Mouse (Mus musculus): ENCODE results near the gene Pkd2. TPM values are rescaled to one million over a fixed set of nuclear protein-coding genes. Genes with fewer than 3 reads are reported as not detected.
"Not testable (repeated sequence)": the region's sequence is repeated elsewhere in the genome, so short reads cannot be mapped to it uniquely, and the experiment has no call there.

The Pkd2 gene
- polyA plus RNA-seq, 1 experiment from 2014 or later, result 6.3 TPM

DNA sequence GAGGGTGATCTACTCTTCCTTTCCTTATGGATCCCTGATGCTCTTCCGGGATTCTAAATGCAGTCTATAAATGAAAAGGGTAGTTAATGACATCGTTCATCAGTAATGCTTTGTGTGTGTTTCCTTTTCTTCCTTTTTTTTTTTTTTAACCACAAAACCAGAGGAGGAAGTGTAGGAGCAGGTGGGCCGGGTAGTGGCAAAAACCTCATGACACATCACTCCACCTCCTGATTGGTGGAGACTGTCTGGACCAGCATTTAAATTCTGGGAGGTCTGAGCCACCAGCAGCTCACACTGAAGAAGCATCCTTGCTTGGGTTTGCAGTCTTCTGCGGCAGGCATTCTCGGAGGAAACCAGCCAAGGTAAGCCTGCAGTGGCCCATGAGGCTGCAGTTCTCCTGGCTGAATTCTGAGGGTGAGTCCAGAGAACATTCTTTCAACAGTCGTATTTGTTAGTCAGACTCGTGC lies 24.4 kb upstream of the Pkd2 start, which contains the start of gene Spp1:
Gene Spp1 (plus strand): TSS at position 284 of the 467 bp plus-strand sequence.
- no peaks in the 10 kb centered on the region for H3K9me3 ChIP-seq (replicated peaks; ENCODE audit: control insufficient read depth, low read length)
- no peaks in the 10 kb centered on the region for H3K27me3 ChIP-seq (replicated peaks; ENCODE audit: control insufficient read depth, insufficient read depth, low read length)
- no peaks in the 10 kb centered on the region for H3K4me1 ChIP-seq (ENCODE audit: control insufficient read depth, insufficient read depth, low read length)
- H3K36me3 ChIP-seq (ENCODE audit: control insufficient read depth, insufficient read depth, low read length), result no peaks in the 10 kb centered on the region
- H3K27ac ChIP-seq (ENCODE audit: low read depth, low read length), result no peak within 1 kb of the TSS
- ATAC-seq (no peak), DNase-seq (ENCODE audit: low spot score) (no peak)
- H3K9ac ChIP-seq (ENCODE audit: low read length), result no peak within 1 kb of the TSS
- H3K4me2 ChIP-seq (ENCODE audit: low read length), result no peak within 1 kb of the TSS
- no peak within 1 kb of the TSS for H3K4me3 ChIP-seq (ENCODE audit: low read depth, low read length)
- WGBS, result 71% methylated on average over 7 of the region's 7 CpGs

DNA sequence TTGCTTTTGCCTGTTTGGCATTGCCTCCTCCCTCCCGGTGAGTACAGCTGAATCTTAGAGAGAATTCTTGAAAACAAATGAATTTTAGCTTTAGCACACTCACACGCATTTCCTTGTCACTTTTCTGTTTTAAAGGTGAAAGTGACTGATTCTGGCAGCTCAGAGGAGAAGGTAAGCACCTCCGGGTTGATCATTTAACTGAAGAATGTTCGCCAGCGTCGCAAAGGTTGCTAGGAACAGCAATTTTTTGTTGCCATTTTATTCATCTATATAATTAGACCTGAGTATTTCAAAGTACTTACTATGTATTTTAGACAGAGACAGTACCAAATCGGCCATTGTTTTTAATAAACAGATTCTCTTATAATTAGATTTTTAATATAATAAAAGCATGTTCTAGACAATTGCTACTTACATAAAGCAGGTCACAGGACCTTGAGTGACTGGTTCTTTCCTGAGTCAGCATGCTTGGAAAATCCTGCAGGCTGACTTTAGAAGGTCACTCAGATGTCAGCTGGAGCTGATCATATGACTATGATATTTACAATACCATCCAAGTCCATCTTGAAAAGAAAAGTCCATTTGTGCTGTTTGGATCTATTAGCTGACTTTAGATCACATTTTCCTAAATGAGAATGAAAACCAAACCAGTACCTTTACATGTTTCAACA lies 22.7 kb upstream of the Pkd2 start:
- H3K27me3 ChIP-seq (replicated peaks; ENCODE audit: control insufficient read depth, insufficient read depth, low read length), result no peaks in the 10 kb centered on the region
- H3K9ac ChIP-seq (ENCODE audit: low read length), result no peak overlapping the region
- H3K4me1 ChIP-seq (ENCODE audit: control insufficient read depth, insufficient read depth, low read length), result no peaks in the 10 kb centered on the region
- DNase-seq (ENCODE audit: low spot score), result no peak
- H3K27ac ChIP-seq (ENCODE audit: low read depth, low read length), result no peak overlapping the region
- H3K9me3 ChIP-seq (replicated peaks; ENCODE audit: control insufficient read depth, low read length), result no peaks in the 10 kb centered on the region
- 88% methylated on average over 7 of the region's 7 CpGs for WGBS
- H3K4me2 ChIP-seq (ENCODE audit: low read length), result no peak overlapping the region
- H3K36me3 ChIP-seq (ENCODE audit: control insufficient read depth, insufficient read depth, low read length), result no peaks in the 10 kb centered on the region
- no peak overlapping the region for H3K4me3 ChIP-seq (ENCODE audit: low read depth, low read length)
- no peak for ATAC-seq

DNA sequence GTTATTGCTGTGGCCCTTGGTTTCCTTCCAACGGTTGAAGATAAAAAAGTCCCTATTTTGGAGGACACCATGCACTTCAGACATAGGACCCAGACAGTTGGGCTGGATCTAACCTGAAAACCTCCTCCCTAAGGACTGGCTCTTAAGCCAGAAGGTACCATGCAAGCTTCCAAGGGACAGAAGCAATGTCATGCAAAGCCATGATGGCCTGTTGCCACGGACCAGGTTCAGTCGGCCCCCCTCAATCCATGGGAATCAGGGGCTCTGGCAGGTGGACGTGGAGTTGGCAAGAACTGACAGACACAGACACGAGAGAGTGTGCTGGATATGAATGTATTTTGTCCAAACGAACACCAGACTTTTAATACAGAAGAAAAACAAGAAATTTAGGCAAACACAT lies 16.9 kb upstream of the Pkd2 start:
- no peaks in the 10 kb centered on the region for H3K27me3 ChIP-seq (replicated peaks; ENCODE audit: control insufficient read depth, insufficient read depth, low read length)
- H3K9me3 ChIP-seq (replicated peaks; ENCODE audit: control insufficient read depth, low read length), result no peaks in the 10 kb centered on the region
- H3K4me1 ChIP-seq (ENCODE audit: control insufficient read depth, insufficient read depth, low read length), result no peaks in the 10 kb centered on the region; the same call in 1 of the 2 replicates
- no peak overlapping the region for H3K4me3 ChIP-seq (ENCODE audit: low read depth, low read length)
- DNase-seq (ENCODE audit: low spot score) (no peak), ATAC-seq (no peak)
- H3K27ac ChIP-seq (ENCODE audit: low read depth, low read length), result no peak overlapping the region
- H3K9ac ChIP-seq (ENCODE audit: low read length), result no peak overlapping the region
- no peaks in the 10 kb centered on the region for H3K36me3 ChIP-seq (ENCODE audit: control insufficient read depth, insufficient read depth, low read length)
- WGBS, result 39% methylated on average over 6 of the region's 6 CpGs
- H3K4me2 ChIP-seq (ENCODE audit: low read length), result no peak overlapping the region

DNA sequence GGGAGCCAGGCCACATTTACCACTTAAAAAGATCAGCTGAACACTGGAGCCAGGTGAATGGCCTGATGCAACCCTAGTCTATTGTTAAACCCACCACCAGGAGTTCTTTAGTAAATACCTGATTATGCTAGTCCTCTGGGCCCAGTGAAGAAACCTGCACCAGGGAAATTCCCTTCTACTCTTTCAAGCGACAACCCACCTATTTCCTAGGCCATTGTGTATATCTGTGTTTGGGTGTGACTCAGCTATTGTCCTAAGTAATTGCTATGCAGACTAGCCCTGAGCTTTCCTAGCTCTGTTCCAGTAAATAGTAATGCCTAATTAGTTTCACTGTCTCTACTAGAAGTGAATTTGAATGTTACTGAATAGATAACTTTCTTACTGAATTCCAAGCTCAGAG lies 16.4 kb upstream of the Pkd2 start:
- Histone ChIP-seq H3K4me3 (ENCODE audit: low read depth, low read length) (no peak overlapping the region), H3K4me2 (ENCODE audit: low read length) (no peak overlapping the region), H3K4me1 (ENCODE audit: control insufficient read depth, insufficient read depth, low read length) (no peaks in the 10 kb centered on the region; the same call in 1 of the 2 replicates), H3K9ac (ENCODE audit: low read length) (no peak overlapping the region), H3K27me3 (replicated peaks; ENCODE audit: control insufficient read depth, insufficient read depth, low read length) (no peaks in the 10 kb centered on the region), H3K9me3 (replicated peaks; ENCODE audit: control insufficient read depth, low read length) (no peaks in the 10 kb centered on the region), H3K36me3 (ENCODE audit: control insufficient read depth, insufficient read depth, low read length) (no peaks in the 10 kb centered on the region), H3K27ac (ENCODE audit: low read depth, low read length) (no peak overlapping the region)
- DNase-seq (ENCODE audit: low spot score), result no peak
- no peak for ATAC-seq
- 17% methylated on average over 1 of the region's 1 CpGs for WGBS

DNA sequence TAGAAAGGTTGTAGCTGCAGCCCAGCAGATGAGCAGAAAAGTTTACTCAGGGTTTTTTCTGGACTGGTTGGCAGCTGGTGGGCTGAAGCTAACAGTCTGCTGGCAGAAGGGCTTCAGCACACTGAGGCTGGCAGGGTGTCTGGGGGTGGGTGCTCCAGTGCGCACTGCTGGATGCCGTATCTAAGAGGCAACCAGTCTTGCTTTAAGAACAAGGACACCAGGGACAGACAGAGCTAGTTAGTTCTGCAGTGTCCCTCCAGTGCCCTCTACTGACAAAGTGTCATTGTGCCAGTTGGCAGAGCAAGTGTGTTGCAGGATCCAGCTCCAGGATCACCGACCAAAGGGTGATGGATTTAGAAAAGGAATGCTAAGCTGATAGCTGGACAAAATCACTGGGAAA lies 13.1 kb upstream of the Pkd2 start:
- Histone ChIP-seq H3K4me2 (ENCODE audit: low read length) (no peak overlapping the region), H3K9me3 (replicated peaks; ENCODE audit: control insufficient read depth, low read length) (no peaks in the 10 kb centered on the region), H3K36me3 (ENCODE audit: control insufficient read depth, insufficient read depth, low read length) (no peaks in the 10 kb centered on the region), H3K27me3 (replicated peaks; ENCODE audit: control insufficient read depth, insufficient read depth, low read length) (no peaks in the 10 kb centered on the region), H3K4me1 (ENCODE audit: control insufficient read depth, insufficient read depth, low read length) (peaks cover 2% of the 10 kb centered on the region; the same call in 1 of the 2 replicates), H3K4me3 (ENCODE audit: low read depth, low read length) (no peak overlapping the region), H3K9ac (ENCODE audit: low read length) (no peak overlapping the region), H3K27ac (ENCODE audit: low read depth, low read length) (no peak overlapping the region)
- DNase-seq (ENCODE audit: low spot score) (peak; percentile 75), ATAC-seq (peak; percentile 57; the same call in 1 of the 2 replicates)
- 7% methylated on average over 3 of the region's 3 CpGs for WGBS

DNA sequence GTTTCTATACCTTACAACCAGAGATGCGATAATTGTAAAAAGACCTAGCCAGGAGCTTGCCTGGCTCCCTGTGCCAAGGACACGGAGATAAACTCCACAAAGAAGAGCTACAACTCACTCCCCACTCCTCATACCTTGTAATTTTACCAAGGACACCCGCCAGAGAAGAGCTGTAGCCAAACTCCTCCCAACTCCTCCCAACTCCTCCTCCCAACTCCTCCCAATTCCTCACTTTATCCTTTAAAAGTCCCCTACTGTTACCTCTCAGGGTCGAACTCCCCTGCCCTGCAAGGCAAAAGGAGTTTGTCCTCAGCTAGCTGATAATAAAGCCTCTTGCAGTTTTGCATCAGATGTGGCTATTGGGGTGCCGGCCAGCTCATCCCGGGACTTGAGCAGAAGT lies 10.9 kb upstream of the Pkd2 start:
- H3K27ac ChIP-seq (ENCODE audit: low read depth, low read length); H3K9me3 ChIP-seq (replicated peaks; ENCODE audit: control insufficient read depth, low read length); DNase-seq (ENCODE audit: low spot score); H3K27me3 ChIP-seq (replicated peaks; ENCODE audit: control insufficient read depth, insufficient read depth, low read length); H3K36me3 ChIP-seq (ENCODE audit: control insufficient read depth, insufficient read depth, low read length); H3K4me2 ChIP-seq (ENCODE audit: low read length); H3K4me3 ChIP-seq (ENCODE audit: low read depth, low read length); H3K4me1 ChIP-seq (ENCODE audit: control insufficient read depth, insufficient read depth, low read length); ATAC-seq; H3K9ac ChIP-seq (ENCODE audit: low read length): not testable (repeated sequence)
- 25% methylated on average over 6 of the region's 6 CpGs for WGBS

DNA sequence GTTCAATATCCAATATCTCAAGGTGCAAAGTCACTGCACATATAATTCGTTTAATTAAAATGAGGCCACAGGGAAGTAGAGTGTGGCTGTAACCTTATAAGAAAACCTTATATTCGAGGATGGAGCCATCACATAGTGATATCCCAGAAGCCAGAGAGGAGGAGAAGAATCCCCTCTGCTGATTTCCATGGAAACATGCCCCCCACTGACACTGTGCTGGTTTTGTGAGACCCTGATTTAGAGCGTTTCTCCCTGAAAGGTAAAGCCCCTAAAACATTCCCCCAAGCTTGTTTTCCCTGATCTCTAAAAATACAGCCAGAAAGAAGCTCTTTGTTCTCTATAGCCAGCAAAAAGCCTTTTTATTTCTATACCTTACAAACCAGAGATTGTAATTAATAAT lies 9.8 kb upstream of the Pkd2 start:
- ATAC-seq, result no peak
- Histone ChIP-seq H3K9me3 (replicated peaks; ENCODE audit: control insufficient read depth, low read length) (no peaks in the 10 kb centered on the region), H3K4me2 (ENCODE audit: low read length) (no peak overlapping the region), H3K36me3 (ENCODE audit: control insufficient read depth, insufficient read depth, low read length) (no peaks in the 10 kb centered on the region), H3K27me3 (replicated peaks; ENCODE audit: control insufficient read depth, insufficient read depth, low read length) (no peaks in the 10 kb centered on the region), H3K9ac (ENCODE audit: low read length) (no peak overlapping the region), H3K4me1 (ENCODE audit: control insufficient read depth, insufficient read depth, low read length) (0 out of 2 replicates have a peak, but pooled peaks cover 2% of the 10 kb centered on the region), H3K4me3 (ENCODE audit: low read depth, low read length) (no peak overlapping the region), H3K27ac (ENCODE audit: low read depth, low read length) (no peak overlapping the region)
- 30% methylated on average over 3 of the region's 3 CpGs for WGBS
- no peak for DNase-seq (ENCODE audit: low spot score)

DNA sequence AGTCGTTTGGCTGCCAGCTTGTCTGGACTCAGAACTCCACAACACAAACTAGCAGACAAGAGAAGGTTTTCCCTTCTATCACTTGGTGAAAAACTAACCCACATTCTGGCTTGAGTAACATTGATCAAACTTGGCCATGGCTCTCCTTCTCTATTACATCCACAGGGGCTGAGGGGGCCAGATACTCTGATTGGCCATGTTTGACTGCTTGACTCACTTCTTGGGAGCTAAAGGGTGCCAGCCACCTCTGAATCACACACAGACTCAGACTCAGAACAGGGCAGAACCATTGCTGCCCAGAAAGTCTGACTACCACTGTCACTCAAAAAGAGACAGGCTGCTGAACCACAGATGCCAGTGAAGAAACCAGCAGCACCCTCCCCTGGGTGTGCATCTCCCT lies 6.2 kb upstream of the Pkd2 start:
- H3K4me3 ChIP-seq (ENCODE audit: low read depth, low read length), result no peak overlapping the region
- H3K27ac ChIP-seq (ENCODE audit: low read depth, low read length), result no peak overlapping the region
- H3K4me2 ChIP-seq (ENCODE audit: low read length), result no peak overlapping the region
- no peaks in the 10 kb centered on the region for H3K27me3 ChIP-seq (replicated peaks; ENCODE audit: control insufficient read depth, insufficient read depth, low read length)
- no peaks in the 10 kb centered on the region for H3K9me3 ChIP-seq (replicated peaks; ENCODE audit: control insufficient read depth, low read length)
- 0 out of 2 replicates have a peak, but pooled peaks cover 2% of the 10 kb centered on the region for H3K4me1 ChIP-seq (ENCODE audit: control insufficient read depth, insufficient read depth, low read length)
- 81% methylated on average over 1 of the region's 1 CpGs for WGBS
- DNase-seq (ENCODE audit: low spot score) (no peak), ATAC-seq (no peak)
- no peaks in the 10 kb centered on the region for H3K36me3 ChIP-seq (ENCODE audit: control insufficient read depth, insufficient read depth, low read length)
- no peak overlapping the region for H3K9ac ChIP-seq (ENCODE audit: low read length)

DNA sequence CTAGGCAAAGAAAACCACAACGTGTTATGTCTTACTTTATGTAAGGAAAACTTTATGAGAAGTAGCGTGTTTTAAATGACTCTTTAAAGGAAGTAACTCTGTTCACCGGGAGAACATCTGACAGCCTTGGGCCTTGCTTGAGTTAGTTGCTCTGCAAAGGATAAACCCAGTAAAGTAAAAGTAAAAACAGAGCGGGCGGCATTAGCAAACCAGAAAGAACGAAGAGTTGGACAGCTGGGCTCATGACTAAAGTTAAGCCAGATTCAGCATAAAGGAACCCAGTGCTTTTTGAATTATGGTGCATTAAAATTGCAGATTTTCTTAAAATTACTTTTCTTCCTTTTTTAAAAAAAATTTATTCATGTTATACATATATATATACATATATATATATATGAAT lies 4.7 kb upstream of the Pkd2 start:
- no peak overlapping the region for H3K4me3 ChIP-seq (ENCODE audit: low read depth, low read length)
- no peak overlapping the region for H3K27ac ChIP-seq (ENCODE audit: low read depth, low read length)
- ATAC-seq (no peak), DNase-seq (ENCODE audit: low spot score) (no peak)
- H3K4me1 ChIP-seq (ENCODE audit: control insufficient read depth, insufficient read depth, low read length), result peaks cover 9% of the 10 kb centered on the region
- WGBS, result 91% methylated on average over 6 of the region's 6 CpGs
- no peak overlapping the region for H3K4me2 ChIP-seq (ENCODE audit: low read length)
- no peak overlapping the region for H3K9ac ChIP-seq (ENCODE audit: low read length)
- H3K27me3 ChIP-seq (replicated peaks; ENCODE audit: control insufficient read depth, insufficient read depth, low read length), result no peaks in the 10 kb centered on the region
- no peaks in the 10 kb centered on the region for H3K9me3 ChIP-seq (replicated peaks; ENCODE audit: control insufficient read depth, low read length)
- no peaks in the 10 kb centered on the region for H3K36me3 ChIP-seq (ENCODE audit: control insufficient read depth, insufficient read depth, low read length)

Data from forebrain, embryonic 14.5 days (tissue).